Mouse (Mus musculus): ENCODE data around the gene Rhd. TPM values are rescaled to one million over a fixed set of nuclear protein-coding genes. Genes with fewer than 3 reads are reported as not detected.
A peak's percentile ranks its signal among the peaks of the same experiment; 100 is the strongest.

Gene Rhd
- total and polyA plus RNA-seq, 3 experiments = 0.12 TPM; not detected in 2

GRCm38 (mm10) chr4:134913413-134913812, 49.1 kb downstream of the Rhd start:
- DNase-seq = peak; percentile 69

- DNase-seq = no peak
These were observed 50.0 kb downstream of the Rhd start for GRCm38 (mm10) chr4:134914122-134914863.

DNA sequence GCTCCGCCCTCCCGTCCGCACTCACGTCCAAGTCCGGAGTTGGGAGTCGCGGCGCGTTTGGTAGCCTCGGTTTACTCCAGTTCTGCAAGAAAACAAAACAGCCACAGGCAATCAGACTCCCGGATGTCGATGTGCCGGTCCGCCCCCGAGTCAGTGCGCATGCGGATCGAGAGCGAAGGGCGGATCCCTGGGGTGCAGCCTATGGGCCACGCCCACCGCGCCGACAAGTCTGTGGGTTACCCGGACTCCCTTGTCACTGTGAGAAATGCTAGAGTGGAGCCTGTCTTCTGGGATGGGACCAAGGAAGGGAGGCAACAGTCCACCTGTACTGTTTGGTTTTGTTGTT, 50.5 kb downstream of the Rhd start, which contains the start of gene Tmem50a:
Gene Tmem50a (minus strand): TSS at position 161 of the 346 bp plus-strand sequence.
- peak; percentile 97 for DNase-seq

- peak; percentile 24 for DNase-seq
These were observed 51.1 kb downstream of the Rhd start for GRCm38 (mm10) chr4:134915223-134916050.

- DNase-seq = no peak
These were observed 52.9 kb downstream of the Rhd start for GRCm38 (mm10) chr4:134917194-134917593.

- DNase-seq = peak; percentile 75
These were observed 54.0 kb downstream of the Rhd start for GRCm38 (mm10) chr4:134918381-134918780.

DNA sequence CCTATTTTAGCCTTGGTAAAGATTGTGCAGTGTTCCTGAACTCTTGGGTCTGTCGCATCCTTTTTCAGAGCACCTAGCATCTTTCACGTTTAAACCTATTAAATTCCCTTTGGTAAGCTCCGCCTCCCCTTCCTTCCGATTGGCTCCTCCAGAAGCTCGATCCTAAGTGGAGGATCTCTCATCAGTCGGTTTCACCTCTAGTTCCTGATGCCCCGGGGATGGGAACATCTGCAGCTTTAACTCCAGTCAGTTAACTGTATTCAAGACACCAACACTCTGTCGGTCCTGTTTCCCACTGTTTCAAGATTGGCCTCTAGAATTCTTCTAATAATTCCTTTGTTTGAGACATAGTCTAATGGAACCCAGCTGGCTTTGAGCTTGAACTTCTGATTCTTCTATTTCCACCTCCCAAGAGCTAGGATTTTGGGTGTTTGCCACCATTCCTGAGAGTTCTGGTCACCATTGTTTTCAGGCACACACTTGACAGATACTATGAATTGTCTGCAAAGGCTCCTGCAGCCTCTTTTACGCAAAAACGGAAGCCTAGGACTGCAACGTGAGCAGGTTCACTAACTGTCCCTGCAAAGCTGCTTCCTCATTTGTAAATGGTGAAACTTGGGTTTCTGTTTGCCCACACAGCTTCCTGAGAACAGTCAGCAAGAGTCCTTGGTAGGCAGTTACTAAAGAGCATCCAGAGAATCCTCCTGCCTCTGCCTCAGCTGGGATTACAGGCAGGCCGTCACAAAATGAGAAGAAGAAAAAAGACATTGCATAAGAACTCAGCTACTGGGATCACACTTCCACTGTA, 55.6 kb downstream of the Rhd start:
- no peak for DNase-seq

DNA sequence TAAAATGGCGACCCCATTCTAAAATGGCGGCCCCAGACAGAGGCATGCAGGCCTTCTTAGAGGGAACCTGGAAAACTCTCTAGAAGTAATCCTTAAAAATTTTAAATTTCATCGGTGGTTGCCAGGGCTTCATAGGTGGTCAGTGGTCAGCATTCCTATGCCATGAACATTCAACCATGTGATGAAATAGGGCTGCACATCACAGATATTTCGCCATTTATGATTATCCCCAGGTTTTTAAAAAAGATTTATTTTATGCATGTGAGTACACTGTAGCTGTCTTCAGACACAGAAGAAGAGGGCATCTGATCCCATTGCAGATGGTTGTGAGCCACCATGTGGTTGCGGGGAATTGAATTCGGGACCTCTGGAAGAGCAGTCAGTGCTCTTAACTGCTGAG, 56.3 kb downstream of the Rhd start:
- no peak for DNase-seq

GRCm38 (mm10) chr4:134921703-134922102, 57.4 kb downstream of the Rhd start:
- DNase-seq = no peak

- DNase-seq = no peak
These were observed 58.0 kb downstream of the Rhd start for GRCm38 (mm10) chr4:134922111-134922924.

DNA sequence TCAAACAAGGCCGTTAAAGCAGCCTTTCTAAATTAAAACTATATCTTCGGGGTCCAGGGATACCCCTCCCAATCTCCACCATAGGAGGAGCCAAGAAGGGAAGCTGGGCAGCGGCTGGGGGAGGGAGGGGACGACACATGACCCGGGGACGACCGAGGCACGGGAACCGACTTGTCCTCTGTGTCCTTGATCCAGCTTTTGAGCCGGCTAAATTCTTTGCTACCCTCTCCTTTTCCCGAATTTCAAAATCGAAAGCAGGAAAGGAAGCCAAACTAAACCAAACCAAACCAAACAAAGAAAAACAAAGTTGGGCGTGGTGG, 58.5 kb downstream of the Rhd start:
- DNase-seq = peak; percentile 87

DNA sequence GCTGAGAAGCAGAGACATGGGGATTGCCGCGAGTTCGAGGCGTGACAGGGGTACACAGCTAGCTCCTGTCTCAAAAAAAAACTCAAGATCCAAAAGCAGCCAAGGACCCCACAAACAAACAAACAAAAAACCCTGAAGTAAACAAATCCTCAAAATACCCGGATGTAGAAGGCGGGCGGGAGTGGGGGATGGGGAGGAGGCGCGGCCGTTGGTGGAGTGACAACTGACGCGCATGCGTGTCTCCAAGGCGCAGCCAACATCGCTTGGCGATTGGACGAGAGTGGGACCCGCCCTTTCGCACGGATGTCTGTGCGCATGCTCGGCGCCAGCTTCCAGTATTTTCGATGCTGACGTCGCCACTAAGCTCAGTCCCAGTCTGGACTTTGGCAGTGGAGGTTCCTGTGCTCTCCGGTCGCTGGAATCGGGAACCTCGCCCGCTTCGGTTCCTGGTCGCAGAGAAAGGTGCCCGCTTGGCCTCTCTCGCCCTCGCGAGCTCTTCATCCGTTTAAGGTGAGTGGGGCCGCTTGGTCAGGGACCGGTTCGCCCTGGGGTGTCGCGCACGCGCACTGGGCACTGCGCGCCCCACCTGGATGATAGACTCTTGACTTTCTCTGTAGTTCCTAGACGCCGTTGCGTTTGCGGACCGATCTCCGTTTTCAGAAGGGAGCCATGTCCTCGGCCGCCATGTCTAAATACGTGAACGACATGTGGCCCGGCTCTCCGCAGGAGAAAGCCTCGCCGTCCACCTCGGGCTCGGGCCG, 59.1 kb downstream of the Rhd start, which contains the start of gene Rsrp1:
Gene Rsrp1 (plus strand): TSS at position 335 of the 761 bp plus-strand sequence.
- peak; percentile 97 for DNase-seq

DNA sequence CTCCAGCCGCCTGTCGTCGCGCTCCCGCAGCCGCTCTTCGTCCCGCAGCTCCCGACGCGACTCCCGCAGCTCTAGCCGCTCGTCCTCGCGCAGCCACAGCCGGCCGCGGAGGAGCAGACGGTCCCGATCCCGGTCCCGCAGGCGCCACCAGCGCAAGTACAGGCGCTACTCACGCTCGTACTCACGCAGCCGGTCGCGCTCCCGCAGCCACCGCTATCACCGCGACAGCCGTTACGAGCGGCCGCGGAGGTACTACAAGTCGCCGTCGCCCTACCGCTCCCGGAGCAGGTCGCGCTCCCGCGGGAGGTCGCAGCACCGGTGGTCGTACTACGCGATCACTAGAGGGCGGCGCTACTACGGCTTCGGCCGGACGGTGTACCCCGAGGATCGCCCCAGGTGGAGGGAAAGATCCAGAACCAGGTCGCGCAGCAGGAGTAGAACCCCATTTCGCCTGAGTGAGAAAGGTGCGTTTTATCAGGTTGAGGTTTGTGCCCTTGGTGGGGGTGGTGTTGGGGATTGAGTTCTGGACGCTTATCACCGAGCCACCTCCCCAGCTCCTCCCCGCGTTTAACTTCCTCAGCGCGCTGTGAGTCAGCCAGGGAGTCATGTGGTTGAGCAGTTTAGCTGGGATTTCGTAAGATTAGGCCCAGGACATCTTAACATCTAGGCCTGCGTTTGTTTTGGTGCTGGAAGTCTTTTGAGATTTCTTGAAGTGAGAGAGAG, 59.8 kb downstream of the Rhd start:
- peak; percentile 91 for DNase-seq

- peak; percentile 41 for DNase-seq
These were observed 60.9 kb downstream of the Rhd start for GRCm38 (mm10) chr4:134925206-134925605.

- DNase-seq = no peak
These were observed 63.6 kb downstream of the Rhd start for GRCm38 (mm10) chr4:134927815-134928463.

- no peak for DNase-seq
These were observed 64.1 kb downstream of the Rhd start for GRCm38 (mm10) chr4:134928464-134928836.

DNA sequence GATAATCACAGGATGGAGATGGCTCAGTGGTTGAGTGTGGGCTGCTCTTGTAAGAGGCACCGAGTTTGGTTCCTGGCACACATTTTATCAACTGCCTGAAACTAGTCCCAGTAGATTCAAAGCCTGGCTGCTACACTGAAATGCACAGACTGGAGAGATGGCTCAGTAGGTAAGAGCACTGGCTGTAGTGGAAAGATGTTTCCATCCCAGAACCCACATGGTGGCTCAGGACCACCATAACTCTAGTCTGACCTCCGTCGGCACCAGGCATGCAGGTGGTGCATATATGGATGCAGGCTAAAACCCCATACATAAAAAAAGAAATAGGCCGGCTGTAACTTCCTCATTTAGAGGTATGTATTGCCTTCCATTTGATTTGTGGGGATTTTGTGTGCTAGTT, 65.2 kb downstream of the Rhd start:
- no peak for DNase-seq

- peak; percentile 24 for DNase-seq
These were observed 65.9 kb downstream of the Rhd start for GRCm38 (mm10) chr4:134930190-134930589.

GRCm38 (mm10) chr4:134930684-134931481, 66.5 kb downstream of the Rhd start, which contains the start of gene Syf2:
TSS of gene Syf2 (plus strand) at chr4:134930898.
- peak; percentile 95 for DNase-seq

Data from adrenal gland, adult 2 months (tissue).